Mouse (Mus musculus) adrenal gland, adult 8-10 months (tissue): ENCODE measurements around the gene Cdcp2. TPM values are rescaled to one million over a fixed set of nuclear protein-coding genes. Genes with fewer than 3 reads are reported as not detected.
"Not testable (repeated sequence)": the region's sequence is repeated elsewhere in the genome, so short reads cannot be mapped to it uniquely, and the experiment has no call there.

Experiments used
- DNase-seq: peaks from one replicate; pipeline ENCODE4 v3.0.0; 2022
- total RNA-seq, 4 experiments: library from RNA; stranded (reverse); gene quantifications; 2 replicates each; pipeline ENCODE4 v1.2.4; 2022

Gene Cdcp2
- total RNA-seq, 4 experiments from 2014 or later = 0.09 to 0.14 (median 0.12) TPM

DNA sequence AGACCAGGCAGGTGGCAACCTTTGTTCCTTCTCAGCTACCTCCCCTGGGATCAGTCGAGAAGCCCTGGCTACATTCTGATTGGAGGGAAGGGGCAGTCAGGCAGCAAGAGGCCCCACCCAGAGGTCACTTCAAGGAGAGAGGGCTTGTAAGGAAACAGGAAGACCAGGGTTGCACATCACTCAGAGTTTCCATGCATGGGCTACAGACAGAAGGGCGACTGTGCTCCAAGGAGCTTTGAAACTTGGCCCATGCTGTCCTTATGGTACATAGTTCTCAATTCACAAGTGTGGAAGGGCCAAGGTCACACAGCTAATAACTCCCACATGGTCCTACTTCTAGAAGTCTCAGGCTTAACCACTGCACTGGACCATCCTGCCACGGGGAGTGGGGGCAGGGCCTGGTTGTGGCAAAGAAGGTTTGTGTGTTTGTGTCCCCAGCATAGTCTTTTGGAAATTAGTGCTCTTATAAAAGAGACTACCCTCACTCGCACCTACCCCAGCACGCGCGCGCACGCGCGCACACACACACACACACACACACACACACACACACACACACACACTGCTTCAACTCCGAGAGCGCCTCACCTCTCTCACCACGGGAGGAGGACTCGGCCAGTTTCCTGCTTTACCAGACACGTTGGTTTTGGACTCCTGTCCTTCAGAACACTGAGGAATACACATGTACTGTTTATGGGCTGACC, 2.1 kb upstream of the Cdcp2 start:
- DNase-seq = no peak

DNA sequence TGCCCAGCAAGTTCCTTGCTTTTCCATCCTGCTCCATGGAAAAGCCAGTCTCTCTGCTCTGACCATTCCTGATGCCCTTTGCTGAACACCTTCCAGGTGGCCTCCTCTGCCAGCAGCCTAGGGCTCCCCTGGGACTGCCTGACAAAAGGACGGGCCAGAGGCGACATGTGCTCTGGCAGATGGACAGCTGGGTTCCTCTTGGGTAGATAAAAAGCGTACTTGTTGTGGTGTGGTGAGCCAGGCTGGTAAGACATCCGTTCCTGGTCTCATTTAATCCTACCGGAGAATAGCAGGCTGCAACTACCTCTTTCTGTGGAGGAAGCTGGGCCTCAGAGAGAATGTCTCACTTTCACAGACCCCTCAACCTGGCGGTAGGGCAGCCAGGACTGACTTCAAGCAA, 648 bp upstream of the Cdcp2 start:
- no peak for DNase-seq

DNA sequence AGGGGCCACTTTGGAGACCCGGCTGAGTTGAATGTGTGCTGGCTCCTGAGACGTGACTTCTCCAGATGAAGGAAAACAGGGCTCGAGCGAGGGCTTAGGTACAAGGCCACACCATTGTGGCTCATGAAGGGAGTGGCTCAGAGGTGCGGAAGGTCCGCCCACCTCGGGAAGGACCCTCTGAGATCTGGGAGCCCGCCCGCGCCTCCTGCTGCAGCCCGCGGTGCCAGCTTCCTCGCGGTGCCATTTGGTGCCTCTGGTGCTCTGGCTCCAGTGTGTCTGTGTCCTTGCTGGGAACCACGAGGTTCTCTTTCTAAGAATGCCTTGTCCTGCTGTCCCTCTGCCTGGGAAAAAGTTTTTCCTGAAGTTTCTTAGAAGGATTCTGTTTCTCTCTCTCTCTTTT, 1.2 kb downstream of the Cdcp2 start:
- no peak for DNase-seq

DNA sequence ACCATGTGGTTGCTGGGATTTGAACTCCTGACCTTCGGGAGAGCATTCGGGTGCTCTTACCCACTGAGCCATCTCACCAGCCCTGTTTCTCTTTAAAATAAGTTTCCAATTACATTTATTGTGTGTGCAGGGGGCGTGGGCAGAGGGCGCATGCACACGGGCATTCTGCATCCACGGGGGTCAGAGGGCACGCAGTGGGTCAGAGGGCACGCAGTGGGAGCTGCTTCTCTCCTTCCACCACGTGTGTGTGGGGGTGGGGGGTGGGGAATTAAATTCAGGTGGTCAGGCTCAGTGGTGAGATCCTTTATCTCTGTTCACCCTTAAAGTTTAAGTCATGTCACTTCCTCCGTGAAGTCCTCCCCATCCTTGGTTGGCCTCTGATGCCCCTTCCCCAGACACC, 1.7 kb downstream of the Cdcp2 start:
- DNase-seq = no peak

DNA sequence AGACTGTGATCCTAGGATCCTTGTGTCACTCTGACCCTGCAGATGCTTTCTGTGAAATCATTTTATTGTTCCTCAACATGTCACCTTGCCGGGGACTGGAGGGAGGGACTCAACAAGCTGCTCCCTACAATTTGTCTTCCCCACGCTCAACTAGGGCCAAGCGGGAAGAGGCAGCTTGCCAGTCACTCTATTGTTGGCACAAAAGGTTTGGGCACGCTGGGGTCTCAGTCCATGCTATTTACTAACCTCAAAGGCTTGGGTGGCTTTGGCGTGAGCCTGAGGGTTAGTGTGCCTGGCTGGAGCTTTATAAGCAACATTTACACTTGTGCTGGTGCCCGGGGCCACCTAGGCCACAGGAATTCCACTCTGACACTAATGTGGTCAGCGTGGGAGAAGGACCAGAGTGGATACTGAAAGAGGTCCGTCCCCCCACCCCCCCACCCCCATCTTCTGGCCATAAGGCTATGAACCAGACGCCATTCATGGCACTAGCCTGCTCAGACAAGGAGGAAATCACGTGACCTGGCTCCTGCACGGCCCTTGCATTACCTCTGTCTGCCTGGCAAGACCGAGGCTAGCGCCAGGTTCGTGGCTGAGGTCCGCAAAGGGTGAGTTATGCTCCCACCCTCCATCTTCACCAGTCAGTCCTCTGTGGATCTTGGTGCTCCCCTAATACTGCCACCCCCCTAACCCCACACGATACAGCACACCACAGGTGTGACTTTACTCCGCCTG, 2.3 kb downstream of the Cdcp2 start:
- no peak for DNase-seq

DNA sequence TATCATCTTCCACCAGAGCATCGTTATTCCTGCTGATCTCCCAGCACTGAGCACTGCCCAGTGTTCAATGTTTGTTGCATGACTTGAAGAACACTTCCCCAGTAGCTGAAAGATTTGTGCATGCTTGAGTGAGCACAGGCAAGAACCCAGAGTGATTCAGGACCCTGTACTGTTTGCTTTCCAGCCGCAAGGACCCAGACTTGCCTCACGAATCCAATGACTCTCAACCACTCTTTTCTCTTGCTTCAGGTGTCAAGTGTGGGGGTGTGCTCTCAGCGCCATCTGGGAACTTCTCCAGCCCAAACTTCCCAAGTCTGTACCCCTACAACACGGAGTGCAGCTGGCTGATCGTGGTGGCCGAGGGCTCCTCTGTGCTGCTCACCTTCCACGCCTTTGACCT, 5.5 kb downstream of the Cdcp2 start:
- no peak for DNase-seq

DNA sequence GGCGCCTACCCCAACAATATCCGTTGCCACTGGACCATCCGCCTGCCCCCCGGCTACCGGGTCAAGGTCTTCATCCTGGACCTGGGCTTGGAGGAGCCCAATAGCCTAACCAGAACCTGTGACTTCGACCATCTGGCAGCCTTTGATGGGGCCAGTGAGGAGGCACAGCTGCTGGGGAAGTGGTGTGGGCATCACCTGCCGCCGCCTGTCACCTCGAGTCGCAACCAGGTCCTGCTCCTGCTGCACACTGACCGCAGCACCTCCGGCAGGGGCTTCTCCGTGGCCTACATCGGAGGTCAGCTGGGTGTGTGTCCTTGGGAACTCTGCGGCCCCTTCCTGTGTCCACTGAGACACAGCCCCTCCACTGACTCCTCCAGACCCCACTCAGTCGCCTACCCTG, 10.1 kb downstream of the Cdcp2 start:
- DNase-seq = no peak

DNA sequence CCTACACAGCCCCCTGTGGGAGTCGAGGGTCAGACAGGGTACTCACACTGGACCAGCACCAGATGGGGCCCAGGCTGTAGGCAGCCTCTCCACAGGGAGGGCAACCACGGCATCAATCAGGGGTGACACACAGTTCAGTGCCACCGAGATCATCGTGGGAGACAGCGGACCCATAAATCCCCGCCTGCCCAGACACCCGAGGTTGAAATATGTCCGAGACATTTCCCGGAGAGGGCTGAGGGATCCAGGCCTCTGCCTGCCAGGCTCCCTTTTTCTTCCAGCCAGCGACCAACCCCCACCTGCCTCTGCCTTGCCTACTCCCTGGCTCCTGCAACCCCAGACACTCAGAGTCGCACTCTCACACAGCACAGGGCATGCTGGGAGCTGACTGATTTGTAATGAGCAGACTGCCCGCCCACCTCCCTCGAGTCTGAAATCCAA, 11.6 kb downstream of the Cdcp2 start:
- no peak for DNase-seq

DNA sequence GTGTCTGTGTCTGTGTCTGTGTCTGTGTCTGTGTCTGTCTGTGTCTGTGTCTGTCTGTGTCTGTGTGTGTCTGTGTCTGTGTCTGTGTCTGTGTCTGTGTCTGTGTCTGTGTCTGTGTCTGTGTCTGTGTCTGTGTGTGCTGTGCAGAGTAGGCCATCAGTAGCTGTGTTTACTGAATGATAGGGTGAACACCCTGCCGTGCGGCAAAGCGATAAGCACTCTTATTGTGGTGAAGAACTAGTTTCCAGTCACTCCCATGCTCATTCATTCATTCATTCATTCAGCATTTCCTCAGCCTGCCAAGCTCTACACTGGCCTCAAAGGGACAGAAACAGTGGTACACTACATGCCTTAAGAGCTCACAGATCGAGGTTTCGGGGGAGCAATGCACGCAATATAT, 12.5 kb downstream of the Cdcp2 start:
- DNase-seq = not testable (repeated sequence)

DNA sequence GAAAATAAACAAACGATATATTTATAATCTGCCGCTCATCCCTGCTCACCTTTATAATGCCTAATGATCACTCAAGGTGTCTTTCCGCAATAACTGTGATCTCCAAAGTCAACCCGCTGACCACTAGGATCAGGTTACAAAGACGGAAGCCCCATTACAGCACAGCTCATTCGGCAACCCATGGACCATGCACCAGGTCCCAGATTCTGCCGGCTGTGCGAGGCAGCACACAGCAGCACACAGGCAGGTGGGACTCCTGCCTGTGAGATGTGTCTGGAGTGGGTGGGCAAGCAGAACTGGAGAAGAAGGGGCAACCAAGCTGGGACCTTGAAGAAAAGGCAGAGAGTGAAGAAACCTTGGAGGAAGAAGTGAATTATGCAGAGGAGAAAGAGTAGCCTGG, 17.6 kb downstream of the Cdcp2 start:
- no peak for DNase-seq

DNA sequence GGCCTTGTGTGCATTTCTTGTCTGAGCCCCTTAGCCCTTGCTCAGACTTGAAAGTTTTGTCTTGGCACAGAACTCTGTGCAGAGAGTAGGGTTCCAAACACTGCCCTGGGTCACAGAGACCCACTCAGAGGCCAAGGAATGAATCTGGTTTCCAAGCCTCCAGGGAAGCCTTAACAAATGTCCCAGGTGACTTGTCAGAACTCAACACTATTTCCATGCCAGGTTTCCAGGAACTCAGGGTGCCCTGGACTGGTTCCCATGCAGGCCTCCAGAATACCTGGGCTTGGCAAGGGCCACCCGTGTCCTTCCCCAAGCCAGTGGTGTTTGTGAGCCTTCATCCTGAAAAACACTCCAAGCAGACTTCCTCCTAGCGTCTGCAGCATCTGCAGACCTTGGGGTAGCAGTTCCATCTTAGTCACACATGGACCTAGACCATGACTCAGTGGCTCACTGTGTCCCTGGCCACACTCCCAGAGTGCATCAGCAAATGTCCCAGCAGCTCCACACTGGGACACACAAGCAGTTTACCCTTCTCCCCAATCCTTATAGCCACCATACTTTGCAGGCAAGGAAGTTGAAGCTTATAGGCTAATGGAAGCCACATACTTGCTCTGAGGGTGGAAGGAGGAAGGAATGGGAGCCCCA, 21.2 kb downstream of the Cdcp2 start:
- DNase-seq = peak; percentile 43

DNA sequence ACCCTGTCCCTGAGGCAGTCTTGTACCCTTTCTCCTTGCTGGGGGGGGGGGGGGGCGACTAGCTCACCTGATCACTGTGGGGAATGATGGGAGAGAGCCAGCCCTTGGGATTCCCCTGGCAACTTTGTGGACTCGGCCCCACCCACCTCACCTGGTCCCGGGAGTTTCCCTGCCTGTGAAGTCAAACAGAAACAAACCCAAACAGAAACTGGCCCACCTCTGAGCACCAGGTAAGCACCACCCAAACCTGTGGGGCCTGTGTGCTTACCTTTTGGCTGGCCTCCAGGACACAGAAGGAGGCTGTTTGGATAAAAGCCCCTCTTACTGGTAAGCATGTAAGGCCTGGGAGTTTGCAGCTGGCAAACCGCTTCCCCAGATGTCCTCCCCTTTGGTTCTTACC, 22.4 kb downstream of the Cdcp2 start:
- DNase-seq = no peak

DNA sequence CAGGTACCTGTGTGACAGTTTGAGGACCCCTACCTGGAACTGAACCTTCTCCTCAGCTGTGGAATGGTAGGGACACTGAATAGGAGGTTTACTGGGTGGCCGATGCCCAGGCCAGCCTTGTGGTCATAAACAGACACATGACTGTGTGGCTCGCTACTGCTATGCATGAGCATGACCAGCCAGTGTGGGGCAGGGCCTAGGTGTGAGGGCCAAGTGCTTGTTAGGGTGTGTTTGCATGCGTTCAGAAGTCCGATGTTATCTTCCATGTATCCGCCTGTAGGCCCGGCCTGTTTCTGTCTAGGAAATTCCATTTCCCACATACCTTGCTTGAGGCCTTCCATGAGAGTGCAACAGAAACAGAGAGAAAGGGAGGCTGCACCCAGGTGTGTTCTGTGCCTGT, 24.0 kb downstream of the Cdcp2 start:
- DNase-seq = no peak

DNA sequence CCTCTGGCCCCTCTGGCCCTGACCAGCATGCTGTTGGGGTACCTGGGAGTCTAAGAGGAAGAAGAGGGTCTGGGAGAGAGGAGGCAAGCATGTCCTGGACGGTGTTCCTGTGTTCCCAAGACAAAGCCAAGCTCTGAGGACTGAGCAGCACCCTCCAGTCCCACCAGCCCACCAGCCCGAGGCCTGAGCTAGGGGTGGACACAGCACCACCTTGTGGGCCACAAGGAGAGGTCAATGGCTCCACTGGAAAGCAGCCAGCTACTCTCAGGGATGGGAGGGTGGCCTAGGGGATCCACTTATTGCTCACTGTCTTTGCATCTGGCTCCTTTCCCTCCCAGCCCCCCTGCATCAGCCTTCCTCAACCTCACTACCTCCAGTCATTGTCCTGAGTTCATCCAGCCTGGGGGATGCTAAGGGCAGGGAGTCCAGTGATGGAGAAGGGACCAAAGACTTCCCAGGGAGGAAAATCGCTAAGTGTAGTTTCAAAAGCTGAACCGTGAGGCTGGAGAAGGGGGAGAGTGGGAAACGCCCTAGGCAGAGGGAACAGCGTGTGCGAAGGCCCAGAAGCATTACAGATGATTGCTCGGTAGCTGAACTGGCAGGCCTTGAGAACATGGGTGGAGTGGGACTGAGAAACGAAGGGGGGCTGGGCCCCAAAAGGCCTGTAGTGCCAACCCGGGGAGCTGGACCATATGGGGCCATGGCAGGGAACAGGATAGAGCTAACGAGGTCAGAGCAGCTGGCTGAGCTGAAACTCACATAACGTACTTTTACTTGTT, 24.7 kb downstream of the Cdcp2 start:
- DNase-seq = peak; percentile 30

DNA sequence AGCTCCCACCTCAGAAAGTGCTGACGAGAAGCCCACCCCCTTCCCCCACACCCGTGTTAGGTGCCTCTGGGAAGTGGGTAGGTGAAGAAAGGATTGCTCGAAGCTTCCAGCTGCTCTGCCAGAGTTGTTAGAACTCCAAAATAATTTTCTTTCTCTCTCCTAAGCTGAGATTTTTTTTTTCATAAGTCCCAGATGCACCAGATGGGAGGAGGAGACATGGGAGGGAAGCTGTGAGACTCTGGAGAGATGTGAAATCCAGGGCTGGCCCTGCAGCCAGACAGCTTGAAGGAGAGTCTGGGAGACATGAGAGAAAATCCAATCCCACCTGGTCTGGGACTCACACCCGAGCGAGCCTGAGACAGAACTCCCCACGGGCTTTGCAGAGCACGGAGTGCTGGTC, 27.7 kb downstream of the Cdcp2 start:
- no peak for DNase-seq

DNA sequence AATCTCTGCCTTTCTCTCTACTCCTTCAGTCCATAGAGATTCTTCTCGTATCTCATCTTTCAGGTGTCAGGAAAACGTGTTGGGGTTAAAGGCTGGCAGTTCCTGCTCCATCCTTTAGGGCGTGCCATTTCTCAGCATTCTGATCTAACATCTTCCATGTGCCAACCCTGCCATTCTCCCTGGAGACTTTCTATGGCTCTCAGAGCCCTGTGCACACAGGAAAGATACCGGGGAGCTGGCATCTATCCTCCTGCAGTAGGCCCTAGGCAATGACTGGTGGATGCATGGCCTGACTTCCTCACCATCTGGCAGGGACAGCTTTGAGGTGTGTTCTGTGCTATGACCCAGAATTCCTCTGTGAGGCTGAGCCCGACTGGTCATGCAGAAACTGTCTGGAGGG, 28.4 kb downstream of the Cdcp2 start:
- DNase-seq = no peak

DNA sequence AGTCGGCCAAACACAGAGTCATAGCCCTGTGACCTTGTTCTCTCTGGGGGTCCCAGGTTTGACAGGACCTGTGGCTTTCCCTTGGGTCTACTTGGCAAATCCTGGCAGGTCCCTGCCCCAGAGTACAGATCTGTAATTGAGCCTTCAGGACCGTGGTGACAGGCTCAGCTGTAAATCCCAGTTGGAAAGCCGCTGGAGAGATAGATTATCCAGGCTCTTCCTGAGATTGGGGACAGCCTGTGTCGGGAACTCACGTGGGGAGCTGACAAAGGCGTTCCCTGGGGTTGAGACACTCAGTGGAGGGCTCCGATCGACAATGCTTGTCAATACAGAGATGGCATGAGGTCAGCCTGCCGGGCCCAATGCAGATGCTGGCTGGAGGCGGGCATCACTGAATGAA, 29.7 kb downstream of the Cdcp2 start:
- no peak for DNase-seq

DNA sequence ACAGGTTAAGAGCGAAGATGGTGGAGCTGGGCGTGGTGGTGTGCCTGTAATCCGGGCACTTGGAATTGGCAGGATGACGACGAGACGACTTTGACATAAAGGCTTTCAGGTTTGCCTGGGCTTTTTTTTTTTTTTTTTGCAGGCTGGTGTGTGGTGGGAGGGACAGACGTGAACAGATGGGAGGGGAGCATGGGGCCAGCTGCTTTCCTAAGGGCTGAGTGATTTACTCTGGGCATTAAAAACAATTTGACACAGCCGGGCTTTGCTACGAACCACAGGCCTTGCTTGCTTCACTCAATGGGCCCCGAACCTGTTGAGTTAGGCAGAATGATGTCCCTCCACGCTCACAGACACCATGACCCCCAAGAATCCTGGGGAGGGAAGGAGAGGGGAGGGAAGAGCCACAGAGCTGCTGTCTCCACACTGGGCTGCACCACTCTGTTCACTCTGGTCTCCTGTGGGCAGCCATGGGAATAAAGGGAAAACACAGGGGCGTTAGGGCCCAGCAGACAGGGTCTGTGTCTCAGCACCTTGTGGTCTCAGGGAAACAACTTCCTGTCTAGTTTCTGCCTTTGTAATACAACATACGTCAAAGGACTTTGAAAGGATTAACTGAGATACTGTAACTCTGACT, 30.3 kb downstream of the Cdcp2 start:
- no peak for DNase-seq

DNA sequence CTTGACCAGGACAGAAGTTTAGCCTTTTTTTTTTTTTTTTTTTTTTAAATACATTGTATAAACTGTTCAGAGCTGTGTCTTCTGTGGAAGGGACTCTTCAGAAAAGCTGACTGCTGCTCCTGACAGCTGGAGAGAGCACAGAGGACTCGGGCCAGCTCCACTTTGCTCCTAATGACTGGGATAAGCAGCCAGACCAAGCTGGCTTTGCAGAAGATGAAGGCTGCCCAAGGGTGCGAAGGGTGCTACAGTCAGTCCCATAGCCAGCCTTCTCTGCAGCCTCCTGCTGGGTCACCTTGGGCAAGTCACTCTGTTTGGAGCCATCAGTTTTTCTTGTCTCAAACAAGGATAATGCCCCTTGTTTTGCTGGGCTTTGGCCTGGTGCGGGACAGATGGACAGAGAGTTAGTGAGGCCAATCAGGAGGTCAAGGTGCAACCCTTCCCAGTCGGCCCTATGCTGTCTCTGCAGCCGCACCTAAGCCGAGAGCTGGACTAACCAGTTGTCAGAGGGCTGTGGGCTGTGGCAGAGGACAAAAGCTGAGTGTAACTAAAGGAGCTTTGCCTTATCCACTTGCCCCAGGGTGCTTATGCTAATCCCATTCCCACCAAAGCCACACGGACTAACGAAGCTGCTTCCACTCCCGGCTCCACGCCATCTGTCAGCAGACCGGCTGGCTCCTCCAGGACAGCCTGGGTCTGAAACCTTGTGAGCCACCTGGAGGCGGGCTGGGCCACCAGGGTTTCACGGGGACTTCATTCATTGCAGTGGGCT, 31.4 kb downstream of the Cdcp2 start:
- no peak for DNase-seq

DNA sequence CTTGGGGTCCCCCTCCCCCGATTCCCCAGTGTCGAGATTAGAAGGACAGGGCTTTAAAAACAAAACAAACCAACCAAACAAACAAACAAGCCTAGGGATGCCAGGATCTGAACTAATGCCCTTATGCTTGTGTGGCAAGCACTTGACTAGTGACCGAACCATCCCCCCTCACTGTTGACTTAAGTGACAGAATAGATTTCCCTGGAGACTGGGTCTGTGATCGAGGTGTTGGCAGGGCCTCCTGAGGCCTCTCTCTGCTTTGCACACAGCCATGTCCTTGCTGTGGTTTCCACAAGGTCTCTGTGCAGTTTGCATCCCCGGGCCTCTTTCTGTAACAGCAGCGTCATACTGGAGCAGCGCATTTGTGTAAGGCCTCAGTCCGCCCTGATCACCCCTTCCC, 32.7 kb downstream of the Cdcp2 start:
- peak; percentile 22 for DNase-seq

DNA sequence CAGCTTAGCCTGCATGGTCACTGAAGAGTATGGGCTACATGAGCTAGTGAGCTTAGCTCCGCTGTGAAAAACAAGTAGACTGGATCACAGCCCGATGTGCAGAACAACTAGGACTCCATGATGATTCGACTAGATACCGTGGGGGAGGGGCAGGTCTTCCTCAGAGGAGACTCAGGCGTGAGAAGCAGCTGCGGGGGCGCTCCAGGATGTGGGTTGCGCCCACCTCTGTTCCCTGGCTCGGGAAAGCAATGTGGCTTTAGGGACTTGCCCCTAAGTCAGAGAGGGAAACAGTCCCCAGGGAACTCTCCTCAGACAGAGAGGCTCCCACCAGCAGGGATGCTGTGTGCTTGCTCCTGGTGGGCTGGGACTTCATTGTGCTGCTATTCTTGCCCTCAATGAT, 33.8 kb downstream of the Cdcp2 start:
- no peak for DNase-seq

DNA sequence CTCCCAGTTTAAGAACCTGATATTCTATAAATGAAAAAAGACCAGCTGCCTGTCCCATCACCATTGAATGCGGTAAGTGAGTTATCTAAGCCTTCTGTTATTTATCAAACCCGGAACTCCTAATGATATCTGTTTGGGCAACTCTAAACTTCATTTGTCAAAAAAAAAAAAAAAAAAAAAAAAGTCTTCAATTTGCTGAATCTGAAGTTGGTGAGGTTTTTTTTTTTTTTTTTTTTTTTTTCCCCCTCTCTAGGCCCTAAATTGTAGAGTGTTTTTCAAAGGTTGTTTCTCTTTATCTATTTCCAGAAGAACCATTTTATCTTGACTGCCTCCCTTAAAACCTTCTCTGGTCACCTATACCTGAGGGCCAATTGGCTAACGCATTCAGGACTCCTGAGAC, 38.2 kb downstream of the Cdcp2 start:
- no peak for DNase-seq
